13 mouse cellular contexts compared by ENCODE assay signal in the genomic region with DNA sequence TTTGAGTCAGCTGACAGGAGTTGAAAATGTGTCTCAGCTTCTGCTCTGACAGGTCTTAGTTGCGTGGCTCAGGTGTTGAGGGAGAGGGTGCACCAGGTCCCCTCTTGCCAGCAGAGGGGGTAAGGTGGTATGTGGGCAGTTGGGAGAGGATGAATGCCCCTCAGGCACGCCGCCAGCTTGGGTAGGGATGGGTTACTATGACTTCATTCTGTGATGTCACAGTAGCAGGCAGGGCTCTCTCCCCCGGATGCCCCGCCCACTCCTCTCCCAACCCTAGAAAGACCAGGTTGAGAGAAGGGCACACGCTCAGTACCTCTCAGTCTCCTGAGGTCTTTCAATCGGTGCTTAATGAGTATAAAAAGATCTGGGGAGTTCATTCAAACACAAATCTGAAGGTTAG. TPM values are rescaled to one million over a fixed set of nuclear protein-coding genes. Genes with fewer than 3 reads are reported as not detected.
DNase-seq lines count a peak whose midpoint lies in the region; ATAC-seq and TF ChIP-seq lines count a peak whose summit lies in the region.
"Had no signal": no experiment of that assay in that cellular context is flagged by ENCODE, and none has a peak within 500 bp of the region (broad histone marks: within the 10 kb centered on the region; RNA-seq: fewer than 3 reads in every experiment).

A gene (minus strand): TSS at position 199 of the 400 bp plus-strand sequence.

- no peak within 1 kb of the TSS for H3K4me3 ChIP-seq in hindbrain, embryonic 10.5 days
- no peak within 1 kb of the TSS for H3K4me3 ChIP-seq in hindbrain, embryonic 16.5 days (ENCODE audit: low read length)
- no peak within 1 kb of the TSS for H3K4me3 ChIP-seq in midbrain, embryonic 11.5 days (ENCODE audit: low read depth, low read length)
- no peak within 1 kb of the TSS for H3K4me3 ChIP-seq in midbrain, embryonic 15.5 days
- no peak within 1 kb of the TSS for H3K4me3 ChIP-seq in embryonic facial prominence, embryonic 13.5 days
- H3K4me3 ChIP-seq in stomach, postnatal 0 days (ENCODE audit: low read depth, low read length): no peak within 1 kb of the TSS

- H3K9ac ChIP-seq in hindbrain, embryonic 16.5 days (ENCODE audit: low read depth, low read length): no peak within 1 kb of the TSS
- H3K9ac ChIP-seq in midbrain, embryonic 11.5 days (ENCODE audit: low read length): no peak within 1 kb of the TSS
- no peak within 1 kb of the TSS for H3K9ac ChIP-seq in midbrain, embryonic 15.5 days
- H3K9ac ChIP-seq in embryonic facial prominence, embryonic 13.5 days: no peak within 1 kb of the TSS
- no peak within 1 kb of the TSS for H3K9ac ChIP-seq in stomach, postnatal 0 days (ENCODE audit: low read length)
- H3K9ac ChIP-seq: kidney, embryonic 15.5 days; limb, embryonic 12.5 days had no signal

- peak; percentile 31; the same call in 1 of the 2 replicates for TF ChIP-seq CTCF in stomach, postnatal 0 days (IDR thresholded peaks at IDR 0.05; ENCODE audit: low read depth)

- ATAC-seq in hindbrain, embryonic 16.5 days: no peak
- ATAC-seq in midbrain, embryonic 11.5 days (ENCODE audit: low FRiP score): no peak
- ATAC-seq in midbrain, embryonic 15.5 days (replicated peaks): no peak
- ATAC-seq in embryonic facial prominence, embryonic 13.5 days (ENCODE audit: insufficient number of reproducible peaks, insufficient read depth, low FRiP score, low TSS enrichment, low read depth): no peak
- ATAC-seq in stomach, postnatal 0 days (ENCODE audit: low FRiP score, low TSS enrichment): no peak
- ATAC-seq: forebrain, embryonic 14.5 days had no signal

- no peak for DNase-seq in hindbrain, embryonic 10.5 days (ENCODE audit: low spot score)
- peak; percentile 37 for DNase-seq in midbrain, embryonic 11.5 days (ENCODE audit: low spot score, missing footprints)
- no peak for DNase-seq in stomach, postnatal 0 days (ENCODE audit: low spot score)
- no peak for DNase-seq in embryo, embryonic 11 days
- DNase-seq: cerebellum, adult 11-12 months; gastrocnemius, postnatal 36 days; heart, postnatal 36 days had no signal

- H3K9me3 ChIP-seq in hindbrain, embryonic 10.5 days: 0 out of 2 replicates have a peak, but pooled peaks cover 6% of the 10 kb centered on the region
- no peaks in the 10 kb centered on the region for H3K9me3 ChIP-seq in hindbrain, embryonic 16.5 days (ENCODE audit: control insufficient read depth, low read length)
- no peaks in the 10 kb centered on the region; the same call in 1 of the 2 replicates for H3K9me3 ChIP-seq in midbrain, embryonic 11.5 days (ENCODE audit: control insufficient read depth, low read length)
- no peaks in the 10 kb centered on the region for H3K9me3 ChIP-seq in midbrain, embryonic 15.5 days
- H3K9me3 ChIP-seq in embryonic facial prominence, embryonic 13.5 days: no peaks in the 10 kb centered on the region
- no peaks in the 10 kb centered on the region for H3K9me3 ChIP-seq in stomach, postnatal 0 days (ENCODE audit: control insufficient read depth, low read length)
- H3K9me3 ChIP-seq: kidney, embryonic 15.5 days; limb, embryonic 12.5 days had no signal

- WGBS in hindbrain, embryonic 10.5 days: 78% methylated on average over 7 of the region's 7 CpGs
- WGBS in hindbrain, embryonic 16.5 days: 80% methylated on average over 7 of the region's 7 CpGs
- WGBS in midbrain, embryonic 11.5 days: 83% methylated on average over 7 of the region's 7 CpGs
- 86% methylated on average over 7 of the region's 7 CpGs for WGBS in midbrain, embryonic 15.5 days
- 79% methylated on average over 7 of the region's 7 CpGs for WGBS in embryonic facial prominence, embryonic 13.5 days
- WGBS in stomach, postnatal 0 days: 84% methylated on average over 7 of the region's 7 CpGs

- TF ChIP-seq EP300 in stomach, postnatal 0 days (optimal IDR thresholded peaks at IDR 0.05): no peak

- H3K36me3 ChIP-seq in hindbrain, embryonic 10.5 days: no peaks in the 10 kb centered on the region
- no peaks in the 10 kb centered on the region for H3K36me3 ChIP-seq in hindbrain, embryonic 16.5 days (ENCODE audit: control insufficient read depth, insufficient read depth, low read length)
- H3K36me3 ChIP-seq in midbrain, embryonic 11.5 days (ENCODE audit: control insufficient read depth, insufficient read depth, low read length): no peaks in the 10 kb centered on the region
- no peaks in the 10 kb centered on the region for H3K36me3 ChIP-seq in midbrain, embryonic 15.5 days (replicated peaks)
- H3K36me3 ChIP-seq in embryonic facial prominence, embryonic 13.5 days: no peaks in the 10 kb centered on the region
- H3K36me3 ChIP-seq in stomach, postnatal 0 days (ENCODE audit: control insufficient read depth, insufficient read depth, low read length): no peaks in the 10 kb centered on the region
- H3K36me3 ChIP-seq: kidney, embryonic 15.5 days; limb, embryonic 12.5 days had no signal

- H3K27me3 ChIP-seq in hindbrain, embryonic 10.5 days (ENCODE audit: insufficient read depth, poor library complexity, severe bottlenecking): peaks cover 13% of the 10 kb centered on the region
- H3K27me3 ChIP-seq in hindbrain, embryonic 16.5 days (replicated peaks; ENCODE audit: control insufficient read depth, insufficient read depth, low read length): no peaks in the 10 kb centered on the region
- peaks cover 2% of the 10 kb centered on the region; the same call in 1 of the 2 replicates for H3K27me3 ChIP-seq in midbrain, embryonic 11.5 days (ENCODE audit: control insufficient read depth, insufficient read depth, low read length)
- H3K27me3 ChIP-seq in midbrain, embryonic 15.5 days (replicated peaks): no peaks in the 10 kb centered on the region
- no peaks in the 10 kb centered on the region for H3K27me3 ChIP-seq in embryonic facial prominence, embryonic 13.5 days
- no peaks in the 10 kb centered on the region for H3K27me3 ChIP-seq in stomach, postnatal 0 days (ENCODE audit: control insufficient read depth, insufficient read depth, low read length)
- H3K27me3 ChIP-seq: kidney, embryonic 15.5 days; limb, embryonic 12.5 days had no signal

- no peak within 1 kb of the TSS for H3K4me2 ChIP-seq in hindbrain, embryonic 16.5 days (ENCODE audit: low read length)
- no peak within 1 kb of the TSS for H3K4me2 ChIP-seq in midbrain, embryonic 11.5 days
- no peak within 1 kb of the TSS for H3K4me2 ChIP-seq in midbrain, embryonic 15.5 days
- no peak within 1 kb of the TSS for H3K4me2 ChIP-seq in embryonic facial prominence, embryonic 13.5 days
- no peak within 1 kb of the TSS for H3K4me2 ChIP-seq in stomach, postnatal 0 days (replicated peaks; ENCODE audit: low read depth)

- peak within 1 kb of the TSS; percentile 83; the same call in 1 of the 2 replicates for H3K27ac ChIP-seq in hindbrain, embryonic 10.5 days
- H3K27ac ChIP-seq in hindbrain, embryonic 16.5 days (ENCODE audit: low read depth, low read length): no peak within 1 kb of the TSS
- no peak within 1 kb of the TSS for H3K27ac ChIP-seq in midbrain, embryonic 11.5 days (ENCODE audit: low read depth, low read length)
- H3K27ac ChIP-seq in midbrain, embryonic 15.5 days: no peak within 1 kb of the TSS
- peak within 1 kb of the TSS; percentile 75 for H3K27ac ChIP-seq in embryonic facial prominence, embryonic 13.5 days
- 0 out of 2 replicates have a peak within 1 kb of the TSS, but pooled peaks have one; percentile 81 for H3K27ac ChIP-seq in stomach, postnatal 0 days (replicated peaks)

- H3K4me1 ChIP-seq in hindbrain, embryonic 10.5 days (replicated peaks): peaks cover 22% of the 10 kb centered on the region
- peaks cover 13% of the 10 kb centered on the region for H3K4me1 ChIP-seq in hindbrain, embryonic 16.5 days (ENCODE audit: control insufficient read depth, insufficient read depth, low read depth, low read length)
- peaks cover 14% of the 10 kb centered on the region for H3K4me1 ChIP-seq in midbrain, embryonic 11.5 days (ENCODE audit: control insufficient read depth, insufficient read depth, low read length)
- peaks cover 17% of the 10 kb centered on the region for H3K4me1 ChIP-seq in midbrain, embryonic 15.5 days
- peaks cover 28% of the 10 kb centered on the region for H3K4me1 ChIP-seq in embryonic facial prominence, embryonic 13.5 days
- 0 out of 2 replicates have a peak, but pooled peaks cover 2% of the 10 kb centered on the region for H3K4me1 ChIP-seq in stomach, postnatal 0 days (replicated peaks; ENCODE audit: control insufficient read depth, insufficient read depth)

RNA-seq across cellular contexts. Expression of the gene that starts here (rescaled TPM):
- polyA plus RNA-seq in hindbrain, embryonic 10.5 days (2016; fragmentation: Nextera tagmentation; extraction: Ambion mirVana): 0.39 and 0.58 TPM in 2 replicates
- 0.13 and 0.17 TPM in 2 replicates for polyA plus RNA-seq in hindbrain, embryonic 16.5 days (2015; fragmentation: Nextera tagmentation; extraction: Ambion mirVana)
- polyA plus RNA-seq in midbrain, embryonic 11.5 days (2014; fragmentation: Nextera tagmentation; extraction: Ambion mirVana): 0.16 and 0.48 TPM in 2 replicates
- 0.19 TPM in 1 of 2 replicates, not detected in the other for polyA plus RNA-seq in midbrain, embryonic 15.5 days (2015; fragmentation: Nextera tagmentation; extraction: Ambion mirVana)
- 0.25 and 0.65 TPM in 2 replicates for polyA plus RNA-seq in embryonic facial prominence, embryonic 13.5 days (2015; fragmentation: Nextera tagmentation; extraction: Ambion mirVana)
- polyA plus RNA-seq in stomach, postnatal 0 days (2015; fragmentation: Nextera tagmentation; extraction: Ambion mirVana): 0.50 and 0.80 TPM in 2 replicates

Comparison
In these comparisons a context has a peak if more than half of its experiments do, and no peak if none do; other contexts are left out.
1. H3K27ac ChIP-seq: peak in hindbrain, embryonic 10.5 days (single experiment), embryonic facial prominence, embryonic 13.5 days (single experiment) and stomach, postnatal 0 days (single experiment); none in hindbrain, embryonic 16.5 days (single experiment), midbrain, embryonic 11.5 days (single experiment) and midbrain, embryonic 15.5 days (single experiment).
2. Peak in DNase-seq in midbrain, embryonic 11.5 days; RNA of the gene not detected or under 1 TPM.